Comparison of ENCODE assay signal across 8 mouse cellular contexts in the genomic region with DNA sequence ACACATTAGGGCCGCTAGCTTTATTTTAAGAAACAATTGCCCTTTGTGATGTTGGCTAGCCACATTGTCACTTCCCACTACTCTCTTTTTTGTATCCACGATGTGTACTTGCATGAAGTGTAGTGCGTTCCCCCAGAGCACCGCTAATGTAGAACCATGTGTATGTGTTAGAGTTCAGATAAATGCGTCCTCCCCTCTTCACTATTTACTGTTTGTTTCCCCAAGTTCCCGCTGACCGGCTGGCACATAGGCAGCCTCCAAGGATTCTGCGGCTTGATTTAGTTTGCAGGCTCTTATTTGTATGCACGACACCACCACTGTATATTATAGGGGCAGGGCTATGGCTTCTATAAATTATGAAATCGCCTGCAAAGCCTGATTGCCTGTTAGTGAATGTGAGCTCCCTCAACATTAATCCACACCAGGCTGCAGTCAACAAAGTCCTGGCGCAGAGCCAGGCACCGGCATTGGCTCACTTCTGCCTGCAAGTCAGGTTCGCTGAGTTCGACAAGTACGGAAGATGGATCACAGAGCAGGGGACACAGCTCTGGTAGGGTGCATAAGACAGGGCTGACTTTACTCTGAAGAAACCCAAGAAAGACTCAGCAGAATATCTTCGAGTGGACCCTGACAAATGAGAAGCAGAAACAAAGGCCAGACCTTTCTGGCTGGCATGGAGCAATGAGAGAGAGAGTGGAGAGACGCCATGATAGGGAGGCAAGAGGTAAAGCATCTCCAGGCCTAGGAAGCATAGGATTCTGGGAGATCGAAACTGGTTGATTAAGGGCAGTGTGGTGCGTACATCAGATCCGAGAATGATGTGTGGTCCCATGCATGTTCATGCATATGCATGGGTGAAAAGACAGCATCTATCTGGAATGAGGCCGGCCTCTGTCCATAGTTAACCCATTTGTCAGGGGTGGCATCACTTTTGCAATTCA.
A peak's percentile ranks its signal among the peaks of the same experiment; 100 is the strongest.
DNase-seq lines count a peak whose midpoint lies in the region; ATAC-seq and TF ChIP-seq lines count a peak whose summit lies in the region.

No protein-coding gene starts in this region.

- H3K9me3 ChIP-seq in hindbrain, embryonic 11.5 days (ENCODE audit: control insufficient read depth, low read length): no peaks in the 10 kb centered on the region
- H3K9me3 ChIP-seq in hindbrain, embryonic 10.5 days: no peaks in the 10 kb centered on the region
- H3K9me3 ChIP-seq in forebrain, postnatal 0 days (ENCODE audit: low read length): no peaks in the 10 kb centered on the region
- no peaks in the 10 kb centered on the region for H3K9me3 ChIP-seq in limb, embryonic 14.5 days (ENCODE audit: control insufficient read depth, low read length)

- H3K27me3 ChIP-seq in hindbrain, embryonic 11.5 days (ENCODE audit: control insufficient read depth, insufficient read depth, low read length): no peaks in the 10 kb centered on the region
- H3K27me3 ChIP-seq in hindbrain, embryonic 10.5 days (ENCODE audit: insufficient read depth, poor library complexity, severe bottlenecking): no peaks in the 10 kb centered on the region
- no peaks in the 10 kb centered on the region for H3K27me3 ChIP-seq in forebrain, postnatal 0 days (ENCODE audit: insufficient read depth, low read length)
- H3K27me3 ChIP-seq in limb, embryonic 14.5 days (ENCODE audit: control insufficient read depth, insufficient read depth, low read length): no peaks in the 10 kb centered on the region

- TF ChIP-seq POLR2A in limb, embryonic 14.5 days (IDR thresholded peaks at IDR 0.05; ENCODE audit: borderline replicate concordance, extremely low read depth, insufficient read depth, insufficient read length): no peak

- no peak overlapping the region for H3K4me3 ChIP-seq in hindbrain, embryonic 11.5 days (ENCODE audit: low read depth, low read length)
- H3K4me3 ChIP-seq in hindbrain, embryonic 10.5 days: no peak overlapping the region
- no peak overlapping the region for H3K4me3 ChIP-seq in forebrain, postnatal 0 days (ENCODE audit: low read depth, low read length)
- H3K4me3 ChIP-seq in limb, embryonic 14.5 days (replicated peaks; ENCODE audit: low read length): no peak overlapping the region

- TF ChIP-seq CTCF in forebrain, postnatal 0 days (IDR thresholded peaks at IDR 0.05; ENCODE audit: low read depth): no peak

- no peak overlapping the region for H3K4me2 ChIP-seq in hindbrain, embryonic 11.5 days (replicated peaks; ENCODE audit: low read depth, low read length)
- H3K4me2 ChIP-seq in forebrain, postnatal 0 days (ENCODE audit: low read depth): 0 out of 2 replicates have a peak overlapping the region, but pooled peaks have one; percentile 0
- no peak overlapping the region for H3K4me2 ChIP-seq in limb, embryonic 14.5 days (replicated peaks; ENCODE audit: low read depth, low read length, severe bottlenecking)

- DNase-seq in hindbrain, embryonic 11.5 days (ENCODE audit: low spot score): peak; percentile 21
- DNase-seq in hindbrain, embryonic 10.5 days (ENCODE audit: low spot score): no peak
- peak; percentile 65 for DNase-seq in adrenal gland, postnatal 25 days
- peak; percentile 63 for DNase-seq in forebrain, postnatal 0 days
- peak; percentile 70 for DNase-seq in limb, embryonic 14.5 days (ENCODE audit: low spot score)
- peak; percentile 6 for DNase-seq in skeletal muscle tissue, adult 2 months (ENCODE audit: low read depth, low spot score)
- DNase-seq in left cerebral cortex, adult 8-10 months (ENCODE audit: low spot score in 2 of 2): no peak

- H3K27ac ChIP-seq in hindbrain, embryonic 11.5 days (ENCODE audit: low read depth, low read length): no peak overlapping the region
- H3K27ac ChIP-seq in hindbrain, embryonic 10.5 days: no peak overlapping the region
- no peak overlapping the region for H3K27ac ChIP-seq in forebrain, postnatal 0 days (ENCODE audit: low read depth, low read length)
- no peak overlapping the region for H3K27ac ChIP-seq in limb, embryonic 14.5 days (replicated peaks; ENCODE audit: low read depth, low read length)

- no peak overlapping the region for H3K9ac ChIP-seq in hindbrain, embryonic 11.5 days (ENCODE audit: low read depth, low read length)
- no peak overlapping the region for H3K9ac ChIP-seq in forebrain, postnatal 0 days
- H3K9ac ChIP-seq in limb, embryonic 14.5 days (ENCODE audit: low read depth, low read length, severe bottlenecking): no peak overlapping the region

- ATAC-seq in hindbrain, embryonic 11.5 days (ENCODE audit: low FRiP score): peak; percentile 27; the same call in 1 of the 2 replicates
- no peak for ATAC-seq in forebrain, postnatal 0 days
- no peak for ATAC-seq in limb, embryonic 14.5 days (ENCODE audit: low FRiP score, low read depth)
- no peak for ATAC-seq in granulocyte monocyte progenitor cell, adult 5-6 weeks (replicated peaks; ENCODE audit: poor library complexity, severe bottlenecking)

- H3K36me3 ChIP-seq in hindbrain, embryonic 11.5 days (ENCODE audit: control insufficient read depth, insufficient read depth, low read length): no peaks in the 10 kb centered on the region
- H3K36me3 ChIP-seq in hindbrain, embryonic 10.5 days: no peaks in the 10 kb centered on the region
- H3K36me3 ChIP-seq in forebrain, postnatal 0 days (ENCODE audit: insufficient read depth): no peaks in the 10 kb centered on the region
- no peaks in the 10 kb centered on the region for H3K36me3 ChIP-seq in limb, embryonic 14.5 days (ENCODE audit: control insufficient read depth, insufficient read depth, low read length)

- no peaks in the 10 kb centered on the region for H3K4me1 ChIP-seq in hindbrain, embryonic 11.5 days (replicated peaks; ENCODE audit: control insufficient read depth, insufficient read depth, low read length)
- H3K4me1 ChIP-seq in hindbrain, embryonic 10.5 days (replicated peaks): no peaks in the 10 kb centered on the region
- H3K4me1 ChIP-seq in forebrain, postnatal 0 days (ENCODE audit: insufficient read depth): peaks cover 5% of the 10 kb centered on the region; the same call in 1 of the 2 replicates
- H3K4me1 ChIP-seq in limb, embryonic 14.5 days (ENCODE audit: control insufficient read depth, insufficient read depth, low read length): peaks cover 4% of the 10 kb centered on the region; the same call in 1 of the 2 replicates

- 81% methylated on average over 21 of the region's 21 CpGs for WGBS in hindbrain, embryonic 11.5 days
- 89% methylated on average over 21 of the region's 21 CpGs for WGBS in hindbrain, embryonic 10.5 days
- WGBS in forebrain, postnatal 0 days: 52% methylated on average over 21 of the region's 21 CpGs
- 59% methylated on average over 21 of the region's 21 CpGs for WGBS in limb, embryonic 14.5 days

Comparison
In these comparisons a context has a peak if more than half of its experiments do, and no peak if none do; other contexts are left out.
1. DNase-seq: peak in hindbrain, embryonic 11.5 days (single experiment), adrenal gland, postnatal 25 days (single experiment), forebrain, postnatal 0 days (single experiment), limb, embryonic 14.5 days (single experiment) and skeletal muscle tissue, adult 2 months (single experiment); none in hindbrain, embryonic 10.5 days (single experiment) and left cerebral cortex, adult 8-10 months (0 of 2).